Mouse (Mus musculus) hindbrain, embryonic 16.5 days (tissue): ENCODE measurements around the gene Afg1l. TPM values are rescaled to one million over a fixed set of nuclear protein-coding genes. Genes with fewer than 3 reads are reported as not detected.

Source experiments
- ATAC-seq: fragments of 200-750 bp; cut with Nextera tagmentation; 2 replicates; pipeline ENCODE4 v1.8.0; 2017; ENCODE audit warnings: moderate TSS enrichment, moderate library complexity
- H3K27ac ChIP-seq: fragments of 300-500 bp; sonication (generic); 2 replicates; pipeline ENCODE4 v1.5.1; 2014; ENCODE audit warnings: low read depth, mild to moderate bottlenecking, control low read depth, low read length, moderate library complexity
- H3K27me3 ChIP-seq: fragments of 300-500 bp; sonication (generic); replicated peaks from 2 replicates; pipeline ENCODE4 v1.6.1; 2014; ENCODE audit warnings: low read length; ENCODE audit not compliant: control insufficient read depth, insufficient read depth
- H3K36me3 ChIP-seq: fragments of 300-500 bp; sonication (generic); 2 replicates; pipeline ENCODE4 v1.6.1; 2014; ENCODE audit warnings: mild to moderate bottlenecking, low read length, moderate library complexity, mixed read lengths; ENCODE audit not compliant: control insufficient read depth, insufficient read depth
- H3K4me1 ChIP-seq: fragments of 300-500 bp; sonication (generic); 2 replicates; pipeline ENCODE4 v1.6.1; 2014; ENCODE audit warnings: low read depth, low read length; ENCODE audit not compliant: control insufficient read depth, insufficient read depth
- H3K4me2 ChIP-seq: fragments of 300-500 bp; sonication (generic); 2 replicates; pipeline ENCODE4 v1.6.1; 2014; ENCODE audit warnings: mild to moderate bottlenecking, low read length, control low read depth, moderate library complexity
- H3K4me3 ChIP-seq: fragments of 300-500 bp; sonication (generic); 2 replicates; pipeline ENCODE4 v1.5.1; 2014; ENCODE audit warnings: mild to moderate bottlenecking, low read length, control low read depth, moderate library complexity
- H3K9ac ChIP-seq: fragments of 300-500 bp; sonication (generic); 2 replicates; pipeline ENCODE4 v1.6.1; 2014; ENCODE audit warnings: low read depth, mild to moderate bottlenecking, control low read depth, low read length, moderate library complexity
- H3K9me3 ChIP-seq: fragments of 300-500 bp; sonication (generic); 2 replicates; pipeline ENCODE4 v1.6.1; 2014; ENCODE audit warnings: mild to moderate bottlenecking, low read length, moderate library complexity; ENCODE audit not compliant: control insufficient read depth
- WGBS: fragments of 180-500 bp; shearing (Covaris S2); extraction: QIAGEN DNeasy Blood & Tissue Kit; methylation state at CpG from one replicate; pipeline ENCODE4 v1.1.7; 2014; 5-methylcytosine and 5-hydroxymethylcytosine counted together
- polyA plus RNA-seq: library from polyadenylated mRNA; unstranded; fragments of >200 nt; fragmentation: Nextera tagmentation; extraction: Ambion mirVana; gene quantifications from 2 replicates; pipeline ENCODE4 v1.2.1, GENCODE M21; 2015

Afg1l gene
- polyA plus RNA-seq, 1 experiment from 2014 or later = 10.1 TPM

DNA sequence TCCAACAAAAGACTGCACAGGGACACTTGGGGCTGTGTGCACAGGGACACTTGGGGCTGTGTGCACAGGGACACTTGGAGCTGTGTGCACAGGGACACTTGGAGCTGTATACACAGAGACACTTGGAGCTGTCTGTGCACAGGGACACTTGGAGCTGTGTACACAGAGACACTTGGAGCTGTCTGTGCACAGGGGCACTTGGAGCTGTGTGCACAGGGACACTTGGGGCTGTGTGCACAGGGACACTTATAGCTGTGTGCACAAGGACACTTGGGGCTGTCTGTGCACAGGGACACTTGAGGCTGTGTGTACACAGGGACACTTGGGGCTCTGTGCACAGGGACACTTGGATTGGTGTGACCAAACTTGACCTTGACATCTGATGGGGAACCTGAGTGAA, 154.4 kb downstream of the Afg1l start:
- Histone ChIP-seq H3K27me3 (no peaks in the 10 kb centered on the region), H3K9me3 (no peaks in the 10 kb centered on the region), H3K4me3 (no peak overlapping the region), H3K9ac (no peak overlapping the region), H3K4me1 (no peaks in the 10 kb centered on the region), H3K36me3 (no peaks in the 10 kb centered on the region), H3K4me2 (no peak overlapping the region), H3K27ac (no peak overlapping the region)
- no peak for ATAC-seq

DNA sequence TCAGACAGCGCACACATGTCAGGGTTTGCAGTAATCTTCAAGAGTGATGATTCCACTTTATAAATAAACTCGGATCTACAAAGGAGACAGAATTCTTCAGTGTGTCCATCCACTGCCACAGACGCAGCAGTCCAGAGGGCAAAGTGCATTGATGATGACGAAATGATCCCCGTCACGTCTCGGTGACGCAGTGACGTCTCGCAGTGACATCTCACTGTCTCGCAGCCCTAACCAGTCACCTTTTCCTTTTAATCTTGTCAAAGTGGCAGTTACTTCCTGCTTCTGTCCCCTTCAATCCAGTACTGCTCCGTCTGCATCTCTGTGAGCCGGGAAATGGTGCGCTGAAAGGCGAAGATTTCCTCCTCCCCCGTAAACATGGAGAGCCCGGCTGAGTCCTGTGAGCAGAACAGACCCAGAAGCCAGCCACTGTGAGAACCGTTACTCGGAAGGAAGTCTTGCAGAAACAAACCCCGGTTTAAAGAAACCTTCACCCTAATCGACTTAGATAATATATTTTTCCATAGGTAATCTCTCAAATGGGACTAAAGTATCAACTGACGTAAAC, 165.1 kb downstream of the Afg1l start:
- Histone ChIP-seq H3K27ac (no peak overlapping the region), H3K4me1 (peaks cover 3% of the 10 kb centered on the region), H3K4me2 (no peak overlapping the region), H3K9ac (no peak overlapping the region), H3K27me3 (peaks cover 2% of the 10 kb centered on the region), H3K9me3 (no peaks in the 10 kb centered on the region), H3K36me3 (no peaks in the 10 kb centered on the region), H3K4me3 (no peak overlapping the region)
- 87% methylated on average over 22 of the region's 22 CpGs for WGBS
- ATAC-seq = no peak

DNA sequence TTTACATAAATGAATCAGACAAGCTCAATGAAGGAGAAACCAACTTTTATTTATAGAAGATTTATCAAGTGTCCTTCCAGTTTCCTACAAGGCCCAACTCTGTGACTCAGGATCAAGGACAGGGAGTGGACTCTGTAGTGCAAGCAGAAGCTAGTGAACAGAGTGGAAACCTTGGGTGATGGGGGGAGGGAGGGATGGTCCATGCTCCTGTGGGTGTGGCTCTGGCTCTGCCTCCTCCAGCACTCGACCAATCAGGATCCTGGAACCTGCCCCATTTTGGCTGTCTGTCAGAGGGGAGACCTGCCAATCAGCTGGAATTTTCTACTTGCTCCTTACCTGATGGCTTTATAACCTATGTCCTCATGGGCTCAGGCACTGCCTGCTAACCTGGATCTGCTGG, 165.8 kb downstream of the Afg1l start:
- Histone ChIP-seq H3K27ac (no peak overlapping the region), H3K4me3 (no peak overlapping the region), H3K27me3 (peaks cover 5% of the 10 kb centered on the region), H3K4me1 (peaks cover 3% of the 10 kb centered on the region), H3K9ac (no peak overlapping the region), H3K36me3 (no peaks in the 10 kb centered on the region), H3K4me2 (no peak overlapping the region), H3K9me3 (no peaks in the 10 kb centered on the region)
- no peak for ATAC-seq
- WGBS = 55% methylated on average over 1 of the region's 1 CpGs

DNA sequence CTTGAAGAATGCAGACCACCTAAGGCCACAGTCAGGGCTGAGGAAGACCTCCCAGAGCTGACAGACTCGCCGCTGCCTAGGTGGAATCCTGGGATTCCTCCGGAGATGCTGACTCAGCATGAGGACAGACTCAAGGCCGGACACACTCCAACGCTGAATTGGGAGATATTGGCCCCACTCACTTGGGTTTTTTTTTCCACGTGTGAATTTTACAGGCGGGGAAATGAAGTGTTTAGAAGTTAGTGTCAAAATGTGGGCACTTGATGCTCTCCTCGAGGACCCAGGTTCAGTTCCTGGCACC, 169.7 kb downstream of the Afg1l start:
- Histone ChIP-seq H3K27me3 (peaks cover 9% of the 10 kb centered on the region), H3K4me3 (peak overlapping the region; percentile 32), H3K36me3 (no peaks in the 10 kb centered on the region), H3K27ac (no peak overlapping the region), H3K4me2 (peak overlapping the region; percentile 59), H3K4me1 (peaks cover 3% of the 10 kb centered on the region), H3K9ac (peak overlapping the region; percentile 24), H3K9me3 (no peaks in the 10 kb centered on the region)
- WGBS = 32% methylated on average over 8 of the region's 8 CpGs
- ATAC-seq = no peak; the same call in 1 of the 2 replicates

DNA sequence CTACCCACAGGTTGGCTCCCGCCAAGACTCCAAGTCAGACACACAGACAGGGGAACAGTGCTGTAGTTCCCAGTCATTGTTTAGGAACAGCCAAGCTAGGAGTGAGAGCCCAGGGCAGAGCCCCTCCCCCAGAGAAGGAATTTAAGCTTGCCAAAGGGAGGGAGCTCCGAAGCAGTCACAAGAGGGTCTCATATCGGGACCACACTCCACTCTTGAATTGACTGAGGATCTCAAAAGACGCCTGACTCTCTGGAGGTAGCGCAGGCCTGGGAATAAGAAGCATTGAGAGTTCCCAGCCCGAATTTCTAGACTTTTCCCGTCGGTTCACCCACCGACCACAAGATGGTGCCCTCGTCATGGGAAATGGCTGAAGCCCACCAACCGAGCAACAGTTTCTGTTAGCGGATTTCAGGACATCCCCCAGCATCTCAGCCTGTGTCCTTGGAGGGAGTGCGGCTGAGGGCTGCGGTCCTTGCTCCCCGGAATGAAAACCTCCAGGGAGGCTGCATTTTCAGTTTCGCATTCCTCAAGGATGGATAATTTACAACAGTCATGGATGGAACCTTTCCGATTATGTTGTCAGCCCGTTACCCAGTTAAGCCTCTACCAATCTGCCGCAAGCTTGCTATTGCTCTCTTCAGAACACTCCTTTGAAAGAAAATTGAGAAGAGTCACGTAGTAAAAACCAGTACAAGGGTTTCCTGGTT, 170.2 kb downstream of the Afg1l start:
- Histone ChIP-seq H3K4me3 (peak overlapping the region; percentile 32), H3K27me3 (peaks cover 9% of the 10 kb centered on the region), H3K4me2 (peak overlapping the region; percentile 59), H3K27ac (no peak overlapping the region), H3K4me1 (peaks cover 3% of the 10 kb centered on the region), H3K9me3 (no peaks in the 10 kb centered on the region), H3K9ac (peak overlapping the region; percentile 35), H3K36me3 (no peaks in the 10 kb centered on the region)
- 5% methylated on average over 20 of the region's 20 CpGs for WGBS
- ATAC-seq = peak; percentile 88

DNA sequence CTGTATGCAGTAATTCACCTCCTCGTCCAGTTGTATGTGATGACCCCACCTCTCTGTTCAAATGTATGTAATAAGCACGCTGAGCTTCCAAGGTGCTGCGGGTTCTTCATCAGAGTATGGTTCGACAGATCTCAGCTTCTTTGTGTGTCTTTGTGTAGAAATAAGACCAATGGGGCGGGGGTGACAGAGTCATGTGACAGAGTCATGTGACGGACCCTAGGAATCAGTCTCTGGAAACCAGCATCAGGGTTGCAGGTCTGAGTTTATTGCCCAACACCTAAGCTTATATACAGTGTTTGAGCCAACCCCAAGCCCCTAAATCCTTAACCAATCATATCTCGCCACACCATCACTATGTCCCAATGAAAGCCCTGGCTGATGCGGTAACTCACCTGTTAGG, 171.9 kb downstream of the Afg1l start:
- Histone ChIP-seq H3K9ac (no peak overlapping the region), H3K4me1 (peaks cover 3% of the 10 kb centered on the region), H3K27me3 (peaks cover 9% of the 10 kb centered on the region), H3K4me2 (no peak overlapping the region), H3K36me3 (no peaks in the 10 kb centered on the region), H3K9me3 (no peaks in the 10 kb centered on the region), H3K27ac (no peak overlapping the region), H3K4me3 (no peak overlapping the region)
- WGBS = 90% methylated on average over 8 of the region's 8 CpGs
- ATAC-seq = no peak

DNA sequence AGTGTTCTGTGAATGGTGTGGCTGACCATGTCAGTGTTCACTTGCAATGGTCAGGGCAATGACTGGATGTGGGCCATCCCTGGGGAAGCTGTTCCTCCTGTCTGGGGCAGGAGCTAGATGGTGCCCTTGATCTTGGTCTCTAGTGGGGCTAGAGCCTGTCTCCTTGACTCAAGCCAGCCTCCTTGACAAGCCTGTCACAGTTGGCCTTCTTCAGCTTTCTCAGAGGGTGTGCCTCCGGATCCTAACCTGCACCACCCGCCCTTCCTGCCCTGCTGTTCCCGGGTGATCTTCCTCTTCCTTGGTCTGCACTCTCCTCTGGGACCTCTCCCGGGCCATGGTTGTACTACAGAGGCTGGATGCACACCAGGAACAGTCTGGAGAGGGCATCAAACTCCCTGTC, 177.6 kb downstream of the Afg1l start:
- no peak overlapping the region for H3K9ac ChIP-seq
- ATAC-seq = no peak
- H3K27me3 ChIP-seq = no peaks in the 10 kb centered on the region
- H3K4me3 ChIP-seq = no peak overlapping the region
- H3K4me1 ChIP-seq = no peaks in the 10 kb centered on the region
- H3K27ac ChIP-seq = no peak overlapping the region
- H3K4me2 ChIP-seq = no peak overlapping the region
- no peaks in the 10 kb centered on the region for H3K9me3 ChIP-seq
- H3K36me3 ChIP-seq = no peaks in the 10 kb centered on the region
- 73% methylated on average over 4 of the region's 4 CpGs for WGBS

DNA sequence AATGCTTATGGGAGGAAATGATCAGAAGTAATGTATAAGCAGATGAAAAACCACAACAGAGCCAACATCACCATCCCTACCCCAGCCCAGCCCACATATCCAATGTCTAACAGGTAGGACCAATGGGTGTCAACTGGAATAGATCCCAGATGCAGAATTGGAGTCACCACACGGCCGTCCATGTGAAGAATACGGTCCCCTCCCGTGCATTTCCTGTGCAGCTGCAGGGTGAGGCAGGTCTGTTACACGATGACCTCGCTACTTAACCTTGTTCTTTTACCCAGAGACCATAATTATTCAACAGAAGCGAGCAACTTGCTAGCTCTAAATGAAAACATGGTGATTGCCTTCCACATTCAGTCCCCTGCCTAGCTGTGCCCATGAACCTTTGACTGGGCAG, 178.4 kb downstream of the Afg1l start:
- H3K36me3 ChIP-seq = no peaks in the 10 kb centered on the region
- ATAC-seq = no peak

DNA sequence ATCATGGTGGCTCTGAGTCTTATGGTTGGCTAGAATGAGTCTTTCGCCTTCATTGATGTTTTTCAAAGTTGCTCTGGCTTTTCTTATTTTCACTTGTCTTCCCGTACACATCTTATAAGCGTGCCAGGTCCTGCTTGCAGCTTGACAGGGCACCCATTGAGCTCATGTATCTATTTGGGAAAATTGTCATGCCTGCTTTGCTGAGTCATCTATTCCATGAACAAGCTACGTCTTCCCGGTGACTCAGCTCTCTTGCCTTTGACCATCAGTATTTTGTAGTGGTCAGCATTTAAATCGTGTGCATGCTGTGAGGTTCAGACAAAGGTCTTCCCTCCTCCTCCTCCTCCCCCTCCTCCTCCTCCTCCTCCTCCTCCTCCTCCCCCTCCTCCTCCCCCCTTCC, 178.9 kb downstream of the Afg1l start:
- H3K36me3 ChIP-seq = no peaks in the 10 kb centered on the region
- H3K27me3 ChIP-seq = no peaks in the 10 kb centered on the region
- H3K4me1 ChIP-seq = no peaks in the 10 kb centered on the region
- no peak overlapping the region for H3K27ac ChIP-seq
- ATAC-seq = no peak
- H3K9me3 ChIP-seq = no peaks in the 10 kb centered on the region
- no peak overlapping the region for H3K9ac ChIP-seq
- no peak overlapping the region for H3K4me2 ChIP-seq
- H3K4me3 ChIP-seq = no peak overlapping the region
- 82% methylated on average over 6 of the region's 6 CpGs for WGBS

More for the DNA sequence above, 178.4 kb downstream of the Afg1l start:
- no peaks in the 10 kb centered on the region for H3K9me3 ChIP-seq
- no peak overlapping the region for H3K4me3 ChIP-seq
- no peaks in the 10 kb centered on the region for H3K4me1 ChIP-seq
- no peak overlapping the region for H3K27ac ChIP-seq
- WGBS = 67% methylated on average over 7 of the region's 7 CpGs
- no peak overlapping the region for H3K9ac ChIP-seq
- H3K27me3 ChIP-seq = no peaks in the 10 kb centered on the region
- no peak overlapping the region for H3K4me2 ChIP-seq
